Mouse (Mus musculus) layer of hippocampus, adult 11-12 months (tissue): ENCODE data around the gene Zcchc4.
A peak's percentile ranks its signal among the peaks of the same experiment; 100 is the strongest.
"Not testable (repeated sequence)": the region's sequence is repeated elsewhere in the genome, so short reads cannot be mapped to it uniquely, and the experiment has no call there.

Experiments used
- DNase-seq: peaks from one replicate; pipeline ENCODE4 v3.0.0; 2022; ENCODE audit warnings: low spot score

Gene Zcchc4

DNA sequence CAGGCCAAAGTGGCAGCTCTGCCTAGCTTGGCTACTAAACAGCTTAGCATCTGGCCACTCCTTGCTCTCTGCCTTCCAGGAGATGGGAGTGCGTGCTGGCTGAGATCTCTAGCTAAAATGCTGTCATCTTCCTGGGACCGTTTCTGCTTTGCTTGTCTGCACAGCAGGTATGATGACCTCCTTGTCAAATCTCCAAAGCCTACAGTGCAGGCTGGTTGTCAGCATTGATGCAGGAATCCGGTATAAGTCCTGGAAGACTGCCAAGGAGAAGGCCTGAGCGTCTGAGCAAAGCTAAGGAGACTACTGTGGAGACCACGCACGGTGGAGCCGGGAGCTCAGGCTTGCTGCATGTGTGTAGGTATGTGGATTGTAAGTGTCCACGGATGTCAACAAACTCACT lies at the start of gene Zcchc4:
Gene Zcchc4 (plus strand): TSS at position 173 of the 400 bp plus-strand sequence.
- no peak for DNase-seq

DNA sequence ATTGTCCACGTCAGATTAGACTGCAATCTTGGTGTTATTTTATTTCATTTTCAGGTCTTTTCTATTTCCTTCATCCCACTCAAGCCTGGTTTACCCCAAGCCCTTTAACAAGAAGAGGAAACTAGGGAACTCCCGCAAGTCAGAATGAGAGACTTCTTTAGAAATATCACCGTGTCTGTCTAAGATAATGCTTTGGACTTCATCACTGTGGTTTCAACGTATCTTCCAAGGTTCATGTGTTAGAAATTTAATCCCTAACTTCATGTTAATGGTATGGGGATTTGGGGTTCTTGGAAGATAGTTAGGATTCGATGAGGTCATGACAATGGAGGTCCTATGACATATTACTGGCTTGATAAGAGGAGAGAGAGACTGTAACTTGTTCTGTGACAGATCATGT lies 47.5 kb upstream of the Zcchc4 start:
- DNase-seq = no peak

- DNase-seq = no peak
These were observed 42.4 kb upstream of the Zcchc4 start for GRCm38 (mm10) chr5:52732811-52733210.

- no peak for DNase-seq
These were observed 39.2 kb upstream of the Zcchc4 start for GRCm38 (mm10) chr5:52736046-52736445.

DNA sequence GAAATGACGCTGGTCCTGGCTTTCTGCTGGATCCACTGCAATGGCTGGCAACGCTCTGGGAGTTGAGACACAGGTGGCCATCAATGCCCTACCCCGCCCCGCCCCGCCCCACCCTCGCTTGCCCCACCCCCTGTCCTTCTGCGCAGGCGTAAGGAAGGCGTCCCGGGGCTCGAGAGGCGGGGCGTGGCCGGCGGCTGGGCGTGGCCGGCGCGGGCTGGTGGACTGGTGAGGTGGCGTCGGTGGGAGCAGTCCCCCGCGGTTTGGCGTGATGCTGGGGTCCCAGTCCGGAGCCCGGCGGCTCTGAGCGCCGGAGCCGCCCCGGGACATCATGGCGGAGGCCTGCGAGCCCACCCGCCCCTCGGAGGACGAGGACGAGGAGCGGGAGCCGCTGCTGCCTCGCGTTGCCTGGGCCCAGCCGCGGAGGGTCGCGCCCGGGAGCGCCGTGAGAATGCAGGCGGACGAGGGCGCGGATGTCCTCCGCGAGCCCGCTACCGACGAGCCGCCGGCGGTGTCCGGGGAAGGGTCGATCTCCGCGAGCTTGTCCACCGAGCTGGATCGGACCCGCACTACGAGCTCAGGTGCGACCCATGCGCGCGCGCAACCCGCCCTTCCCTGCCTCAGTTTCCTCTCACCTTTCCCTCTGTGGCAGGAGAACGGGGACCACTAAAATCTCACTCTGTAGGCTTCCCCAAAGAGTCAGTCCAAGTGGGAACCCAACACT lies 33.7 kb upstream of the Zcchc4 start, which contains the start of gene Pi4k2b:
Gene Pi4k2b (plus strand): TSS at position 184 of the 721 bp plus-strand sequence.
- DNase-seq = peak; percentile 59

- DNase-seq = peak; percentile 3
These were observed 32.9 kb upstream of the Zcchc4 start for GRCm38 (mm10) chr5:52742112-52742813.

GRCm38 (mm10) chr5:52743231-52743630 lies 32.0 kb upstream of the Zcchc4 start:
- no peak for DNase-seq

DNA sequence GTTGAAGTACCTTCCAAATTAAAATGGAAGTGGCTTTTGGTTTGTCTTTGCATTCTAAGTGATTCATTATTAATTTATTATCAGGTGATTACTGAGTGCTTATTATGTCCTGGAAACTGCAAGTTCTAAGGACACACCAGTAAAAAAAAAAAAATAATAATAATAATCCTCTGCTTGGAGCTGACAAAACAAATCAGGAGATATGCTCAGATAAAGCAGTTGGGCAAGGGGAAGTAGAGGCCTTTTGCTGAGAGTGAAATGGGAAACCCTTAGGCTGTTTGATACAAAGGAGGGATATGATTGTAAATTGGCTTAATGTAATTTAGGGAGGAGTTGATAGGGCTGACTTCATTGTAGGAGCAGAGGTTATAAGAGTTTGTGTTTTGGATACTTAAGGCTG lies 28.3 kb upstream of the Zcchc4 start:
- no peak for DNase-seq

DNA sequence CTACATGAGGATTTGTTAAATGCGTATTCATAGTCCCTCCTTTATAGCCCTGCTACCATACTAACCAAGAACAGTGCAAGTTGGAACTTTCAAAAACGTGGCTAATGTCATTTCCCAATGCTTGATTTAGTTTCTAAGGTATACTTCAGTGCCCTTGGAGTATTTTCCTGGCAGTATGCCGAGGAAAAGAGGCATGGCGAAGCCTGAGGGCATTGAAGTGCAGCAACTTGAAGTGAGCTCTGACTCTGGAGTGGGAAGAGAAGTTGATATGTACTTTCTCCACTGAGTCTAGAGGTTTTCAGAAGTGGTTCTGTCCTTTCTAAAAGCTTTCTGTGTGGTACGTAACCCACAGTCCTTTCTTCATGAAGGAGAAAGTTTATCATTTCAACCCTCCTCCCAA lies 26.5 kb upstream of the Zcchc4 start:
- no peak for DNase-seq

GRCm38 (mm10) chr5:52753146-52753545 lies 22.1 kb upstream of the Zcchc4 start:
- no peak for DNase-seq

DNA sequence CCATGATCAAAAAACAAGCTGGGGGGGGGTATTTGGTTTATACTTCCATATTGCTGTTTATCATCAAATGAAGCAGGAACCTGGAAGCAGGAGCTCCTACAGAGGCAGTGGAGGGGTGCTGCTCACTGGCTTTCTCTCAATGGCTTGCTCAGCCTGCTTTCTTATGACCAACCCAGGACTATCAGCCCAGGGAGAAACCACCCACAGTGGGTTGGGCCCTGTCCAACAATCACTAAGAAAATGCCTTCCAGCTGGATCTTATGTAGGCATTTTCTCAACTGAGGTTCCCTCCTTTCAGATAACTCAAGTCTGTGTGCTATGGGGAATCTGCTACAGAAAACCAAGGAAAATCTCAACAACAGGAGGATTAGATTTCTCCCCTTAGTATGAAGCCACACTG lies 21.0 kb upstream of the Zcchc4 start:
- DNase-seq = no peak

DNA sequence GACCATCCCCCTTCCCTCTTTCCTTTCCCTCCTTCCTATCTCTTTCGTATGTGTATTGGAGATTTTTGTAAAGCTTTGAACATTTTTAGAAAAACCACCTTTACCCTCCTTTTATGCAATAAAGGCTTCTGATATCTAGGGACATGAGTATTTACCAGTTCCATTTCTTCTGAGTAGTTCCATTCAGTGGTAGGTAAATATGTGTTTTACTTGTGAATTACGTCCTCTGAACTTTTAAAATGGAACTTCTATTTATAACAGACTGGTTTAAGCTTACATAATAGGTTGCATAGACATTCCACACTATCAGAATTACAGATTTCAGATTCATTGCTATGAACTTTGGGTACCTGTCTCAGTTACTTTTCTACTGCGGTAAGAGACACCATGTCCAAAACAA lies 19.9 kb upstream of the Zcchc4 start:
- no peak for DNase-seq

DNA sequence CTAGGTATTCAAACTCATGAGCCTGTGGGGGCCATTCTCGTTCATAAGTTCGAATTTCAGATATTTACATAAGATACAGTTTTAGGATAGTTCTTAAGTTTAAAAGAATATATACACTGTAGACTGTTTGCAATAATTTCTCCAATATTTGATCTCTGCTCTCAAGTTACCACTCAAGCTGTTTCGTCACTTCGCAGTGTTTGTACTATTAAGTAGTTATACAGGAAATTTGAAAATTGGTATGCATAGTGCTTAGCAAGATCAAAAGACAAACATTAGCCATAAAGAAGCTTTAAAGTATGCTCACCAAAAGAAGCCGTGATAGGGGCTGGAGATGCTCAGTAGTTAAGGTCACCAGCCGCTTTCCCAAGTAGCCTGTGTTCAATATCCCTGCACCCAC lies 19.2 kb upstream of the Zcchc4 start:
- no peak for DNase-seq

- no peak for DNase-seq
These were observed 12.6 kb upstream of the Zcchc4 start for GRCm38 (mm10) chr5:52762586-52762985.

DNA sequence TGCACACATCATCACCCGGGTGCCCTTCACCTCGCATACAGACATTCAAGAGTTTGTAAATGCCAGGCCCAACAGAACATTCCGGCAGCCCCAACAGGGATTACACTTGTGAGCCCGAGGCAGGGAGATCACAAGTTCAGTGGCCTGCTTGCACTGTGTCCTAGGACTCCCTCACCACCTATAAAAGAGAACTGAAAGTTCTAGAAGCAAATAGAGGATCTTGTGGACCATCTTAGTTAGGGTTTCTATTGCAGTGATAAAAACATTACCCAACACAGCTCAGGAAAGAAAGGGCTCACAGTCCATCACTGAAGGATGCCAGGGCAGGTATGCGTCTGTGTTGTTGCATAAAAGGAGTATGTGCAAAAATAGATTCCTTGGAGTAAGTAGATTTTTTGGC lies 942 bp upstream of the Zcchc4 start:
- DNase-seq = no peak

GRCm38 (mm10) chr5:52776466-52777354 lies 1.5 kb downstream of the Zcchc4 start:
- DNase-seq = not testable (repeated sequence)

DNA sequence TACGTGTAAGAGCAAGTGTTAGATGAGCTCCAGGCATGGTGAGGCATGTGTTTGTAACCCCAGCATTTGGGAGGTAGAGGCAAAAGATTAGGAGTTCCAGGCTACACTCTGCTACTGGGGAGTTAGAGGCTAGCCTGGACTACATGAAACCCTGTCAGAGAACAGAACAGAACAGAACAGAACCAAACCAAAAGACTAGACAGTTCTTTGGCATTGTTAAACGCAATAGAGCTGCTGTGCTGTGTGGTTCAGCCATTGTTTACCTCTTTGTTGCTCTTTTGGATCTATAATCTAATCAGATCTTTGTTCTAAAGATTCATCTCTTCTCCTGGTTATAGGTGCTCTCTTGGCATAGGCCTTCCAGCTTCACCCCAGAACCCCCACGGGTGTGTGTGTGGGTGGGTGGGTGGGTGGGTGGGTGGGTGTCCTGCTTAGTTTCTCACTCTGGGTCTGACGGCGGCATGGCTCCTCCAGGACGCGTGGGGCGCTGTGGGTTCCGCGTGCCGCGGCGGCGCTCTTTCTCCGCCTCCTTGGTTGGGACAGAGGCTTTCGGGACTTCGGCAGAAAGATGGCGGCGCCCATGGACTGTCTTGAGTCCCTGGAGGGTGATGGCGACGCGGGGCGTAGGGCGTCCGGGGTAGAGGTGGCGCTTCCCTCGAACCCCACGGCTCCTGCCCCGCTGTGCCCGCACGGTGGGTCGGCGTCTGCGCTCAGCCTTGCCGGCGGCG lies 7.5 kb downstream of the Zcchc4 start:
- DNase-seq = peak; percentile 86

DNA sequence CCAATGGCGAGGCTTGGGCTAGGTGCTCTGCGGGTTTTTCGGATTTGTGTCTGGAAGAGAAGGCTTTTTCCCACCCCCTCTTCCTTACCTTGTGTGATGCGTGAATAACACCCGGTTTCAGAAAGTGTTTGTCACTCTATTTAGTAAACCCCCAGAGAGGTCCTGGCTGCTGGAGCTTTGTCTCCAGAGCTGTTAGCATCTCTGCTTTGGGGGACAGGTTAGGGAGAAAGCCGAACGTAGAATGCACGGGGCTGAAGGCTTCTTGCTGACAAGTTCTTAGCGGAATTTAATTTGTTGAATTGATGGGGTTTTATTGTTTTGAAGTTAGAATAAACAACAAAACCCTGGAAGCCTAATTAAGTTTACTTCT lies 8.0 kb downstream of the Zcchc4 start:
- DNase-seq = no peak

- no peak for DNase-seq
These were observed 8.7 kb downstream of the Zcchc4 start for GRCm38 (mm10) chr5:52783957-52784356.

- DNase-seq = no peak
These were observed 11.5 kb downstream of the Zcchc4 start for GRCm38 (mm10) chr5:52786556-52787322.

DNA sequence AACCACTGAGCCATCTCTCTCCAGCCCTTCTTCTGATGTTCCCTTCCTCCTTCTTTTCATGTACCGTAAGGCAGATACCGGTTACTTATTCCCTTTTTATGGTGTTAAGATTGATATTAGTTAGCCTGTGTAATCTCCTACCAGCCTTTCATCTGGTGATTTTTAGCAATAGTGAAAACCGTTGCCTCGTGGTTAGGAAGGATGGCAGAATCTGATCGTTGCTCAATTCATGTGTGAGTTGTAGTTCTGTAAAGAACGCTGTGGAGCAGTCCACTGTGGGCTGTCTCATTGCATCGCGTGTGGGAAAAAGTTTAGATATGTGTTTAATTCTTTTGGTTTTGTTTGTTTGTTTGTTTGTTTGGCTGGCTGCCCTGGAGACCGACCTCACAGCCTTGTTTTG lies 18.0 kb downstream of the Zcchc4 start:
- DNase-seq = no peak
